Mouse (Mus musculus) adrenal gland, postnatal 14 days (tissue): Measurements from ENCODE around the gene Ccr10. TPM values are rescaled to one million over a fixed set of nuclear protein-coding genes. Genes with fewer than 3 reads are reported as not detected.
A peak's percentile ranks its signal among the peaks of the same experiment; 100 is the strongest.
"Not testable (repeated sequence)": the region's sequence is repeated elsewhere in the genome, so short reads cannot be mapped to it uniquely, and the experiment has no call there.

Experiments used
- DNase-seq: peaks from one replicate; pipeline ENCODE4 v3.0.0; 2021; ENCODE audit warnings: mixed read lengths
- total RNA-seq: library from RNA; stranded (reverse); gene quantifications from 2 replicates; pipeline ENCODE4 v1.2.3, GENCODE M21; 2021

Ccr10 gene
- total RNA-seq, 1 experiment from 2014 or later = 1.5 TPM

DNA sequence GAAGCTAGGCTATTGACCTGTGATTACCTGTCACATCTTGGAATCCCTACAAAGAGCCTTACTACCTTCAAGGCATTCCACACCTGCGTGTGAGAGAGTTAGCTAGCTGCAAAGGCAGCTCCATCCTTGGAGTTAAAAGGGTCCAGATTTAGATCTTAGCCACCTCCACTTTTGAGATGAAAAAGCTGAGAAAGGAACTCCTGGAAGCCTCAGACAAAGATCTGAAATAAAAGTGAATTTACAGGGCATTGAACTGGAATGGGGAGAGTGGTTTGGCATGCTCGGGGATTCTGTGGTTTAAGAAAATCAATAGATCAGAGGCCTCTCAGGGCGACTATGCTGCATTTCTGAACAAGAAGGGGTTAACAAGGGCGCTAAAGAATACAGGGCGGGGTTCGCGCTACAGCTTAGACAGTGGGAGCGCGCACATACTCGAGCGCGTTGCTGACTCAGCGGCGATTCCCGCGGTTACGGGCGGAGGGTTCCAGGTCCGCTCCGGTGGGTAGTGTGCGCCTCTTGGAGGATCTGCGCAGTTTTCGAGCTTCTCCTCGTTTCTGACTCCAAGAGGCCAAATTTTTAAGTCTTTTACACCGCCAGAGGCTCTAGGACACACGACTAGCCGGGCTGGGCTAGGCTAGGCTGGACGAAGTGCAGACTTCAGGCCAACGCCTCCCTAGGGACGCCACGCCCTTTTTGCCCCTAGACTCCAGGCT lies 3.4 kb downstream of the Ccr10 start:
- peak; percentile 83 for DNase-seq

DNA sequence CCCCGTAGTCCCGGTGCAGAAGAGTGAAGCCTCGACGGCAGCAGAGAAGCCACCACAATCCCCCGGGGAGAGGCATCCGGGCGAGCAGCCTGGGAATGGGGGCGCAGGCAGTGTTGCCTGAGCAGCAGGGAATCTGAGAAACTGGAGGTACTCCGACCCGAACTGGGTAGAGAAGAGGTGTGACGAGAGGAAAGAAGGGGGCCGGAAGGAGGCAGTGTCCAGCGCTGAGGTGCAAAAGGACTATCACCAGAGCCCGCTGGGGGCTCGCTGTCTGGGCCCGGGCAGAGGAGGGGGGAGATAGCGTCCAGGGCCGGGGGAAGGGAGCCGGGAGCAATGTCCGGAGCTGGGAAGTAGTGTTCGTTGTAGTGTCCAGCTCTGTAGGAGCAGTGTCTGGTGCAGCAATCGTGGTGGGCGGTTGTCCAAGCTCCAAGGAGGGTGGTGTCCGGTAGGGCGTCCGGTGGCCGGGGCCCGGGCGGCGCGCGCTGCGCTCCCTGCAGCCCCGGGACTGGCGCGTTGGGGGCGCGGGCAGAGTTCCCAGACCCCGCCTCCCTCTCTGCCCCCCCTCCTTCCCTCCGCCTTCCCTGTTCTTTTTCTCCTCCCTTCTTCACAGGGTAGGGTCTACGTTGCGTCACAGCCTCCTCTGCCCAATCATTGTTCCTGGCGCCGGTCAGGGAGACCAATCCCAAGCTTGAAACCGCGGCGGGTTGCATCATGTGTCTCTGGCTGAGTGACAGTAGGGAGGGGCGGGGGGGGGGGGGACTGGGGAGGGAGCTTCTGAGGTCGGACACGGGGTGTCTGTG lies 4.2 kb downstream of the Ccr10 start, which contains the start of gene Plekhh3:
Gene Plekhh3, minus strand, starts transcription at position 541 of the 800 bp plus-strand sequence.
- DNase-seq = peak; percentile 97

DNA sequence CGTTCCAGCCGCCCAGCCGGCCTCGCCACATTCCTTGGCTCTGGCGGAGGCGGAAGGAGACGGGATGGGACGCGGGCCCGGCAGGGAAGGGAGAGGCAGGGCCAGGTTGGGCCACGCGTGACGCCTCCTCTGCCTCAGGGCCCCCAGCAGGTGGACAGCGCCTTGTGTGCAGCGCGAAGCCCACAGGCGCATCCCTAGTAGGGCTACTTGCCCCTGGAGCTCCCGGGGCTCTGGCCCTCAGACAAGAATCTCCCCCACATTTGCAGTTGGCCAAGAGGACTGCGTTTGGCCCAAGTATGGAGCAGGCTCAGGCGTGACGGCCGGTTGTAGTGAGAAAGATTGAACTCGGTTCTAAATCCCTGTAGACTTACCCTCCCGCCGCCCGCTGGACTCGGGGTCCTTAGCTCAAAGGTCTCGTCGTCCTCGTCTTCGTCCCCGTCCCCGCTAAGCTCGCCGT lies 4.9 kb downstream of the Ccr10 start, which contains the start of gene Cntnap1:
Gene Cntnap1, plus strand, starts transcription at position 170 of the 457 bp plus-strand sequence.
- DNase-seq = peak; percentile 86

DNA sequence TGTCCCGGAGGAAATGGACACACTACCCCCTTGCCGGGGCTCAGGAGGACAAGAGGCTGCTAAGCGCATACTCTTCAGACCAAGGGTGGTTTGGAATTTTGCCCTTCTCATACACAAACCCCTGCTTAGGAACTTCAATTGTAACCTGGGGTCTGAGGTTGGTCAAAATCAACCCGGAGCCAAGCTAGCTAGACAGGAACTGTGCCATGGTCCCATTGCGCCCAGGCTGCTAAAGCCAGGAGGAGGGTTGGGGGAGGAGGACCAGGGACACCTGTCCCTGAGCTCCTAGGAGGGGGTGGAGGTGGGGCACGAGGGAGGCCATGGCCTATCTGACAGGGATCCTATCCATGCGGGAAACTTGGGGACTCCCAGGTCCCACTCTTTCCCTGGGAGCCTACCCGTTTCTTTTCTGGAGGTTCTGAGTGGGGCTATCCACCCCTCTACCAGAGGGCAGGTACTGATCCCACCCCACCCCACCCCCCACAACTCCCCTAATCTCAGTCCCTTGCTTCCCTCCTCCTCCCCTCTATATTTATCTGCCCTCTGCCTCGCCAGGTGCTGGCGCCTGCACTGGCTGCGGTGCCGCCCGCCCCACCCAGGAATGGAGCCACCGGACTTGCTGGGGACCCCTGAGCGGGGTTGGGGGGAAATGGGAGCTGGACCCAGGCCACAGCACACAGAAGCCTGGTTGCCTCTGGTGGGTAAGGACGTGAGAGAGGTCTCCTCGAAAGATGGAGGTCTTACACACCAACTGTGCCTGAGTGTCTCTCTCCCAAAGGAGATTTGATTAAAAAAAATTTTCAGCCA lies 5.7 kb downstream of the Ccr10 start:
- no peak for DNase-seq

DNA sequence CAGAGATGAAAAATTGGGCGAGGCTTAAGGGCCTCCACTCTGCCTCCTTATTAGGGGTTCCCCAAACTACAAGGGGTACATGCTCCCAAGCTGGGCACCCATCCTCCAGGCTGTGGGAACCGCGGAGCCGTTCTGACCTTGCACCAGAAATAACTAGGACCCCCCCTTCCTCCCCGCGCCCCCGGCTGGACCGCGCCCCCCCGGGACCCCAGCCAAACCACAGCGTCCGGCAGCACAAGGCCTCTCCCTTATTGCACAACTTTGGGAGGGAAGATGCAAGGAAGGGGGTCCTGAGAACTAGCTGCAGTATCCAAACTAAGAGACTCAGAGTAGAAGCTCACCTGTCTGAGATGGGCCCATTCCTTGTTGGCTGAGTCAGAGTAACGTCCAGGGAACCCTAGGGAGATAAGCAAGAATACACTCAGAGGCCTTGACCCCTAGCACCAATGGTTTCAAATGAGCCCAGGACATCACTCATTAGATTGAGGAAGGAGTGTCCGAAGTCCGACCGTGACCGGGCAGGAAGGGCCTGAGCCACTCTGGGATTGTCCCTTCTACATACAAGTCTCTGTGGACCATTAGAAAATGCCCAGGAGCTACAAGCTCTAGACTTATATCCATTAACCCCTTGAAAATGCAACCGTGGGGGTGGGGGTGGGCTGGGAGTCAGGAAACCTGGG lies 6.8 kb downstream of the Ccr10 start:
- DNase-seq = peak; percentile 68

DNA sequence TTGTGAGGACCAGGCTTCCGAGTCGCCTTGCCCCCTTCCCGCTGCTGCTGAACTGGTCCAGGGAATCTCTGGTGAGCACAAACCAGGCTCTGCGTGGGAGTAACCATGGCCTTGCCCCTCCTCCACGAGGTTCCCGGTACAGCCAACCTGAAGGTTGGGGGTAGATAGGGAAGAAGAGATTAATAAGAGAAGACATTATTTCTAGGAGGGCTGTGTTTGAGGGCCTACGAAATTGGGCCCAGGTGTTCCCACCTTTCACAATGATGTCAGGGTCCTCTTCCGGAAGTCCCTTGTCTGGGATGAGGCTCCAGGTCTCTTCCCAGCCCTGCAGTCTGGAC lies 7.3 kb downstream of the Ccr10 start:
- no peak for DNase-seq

DNA sequence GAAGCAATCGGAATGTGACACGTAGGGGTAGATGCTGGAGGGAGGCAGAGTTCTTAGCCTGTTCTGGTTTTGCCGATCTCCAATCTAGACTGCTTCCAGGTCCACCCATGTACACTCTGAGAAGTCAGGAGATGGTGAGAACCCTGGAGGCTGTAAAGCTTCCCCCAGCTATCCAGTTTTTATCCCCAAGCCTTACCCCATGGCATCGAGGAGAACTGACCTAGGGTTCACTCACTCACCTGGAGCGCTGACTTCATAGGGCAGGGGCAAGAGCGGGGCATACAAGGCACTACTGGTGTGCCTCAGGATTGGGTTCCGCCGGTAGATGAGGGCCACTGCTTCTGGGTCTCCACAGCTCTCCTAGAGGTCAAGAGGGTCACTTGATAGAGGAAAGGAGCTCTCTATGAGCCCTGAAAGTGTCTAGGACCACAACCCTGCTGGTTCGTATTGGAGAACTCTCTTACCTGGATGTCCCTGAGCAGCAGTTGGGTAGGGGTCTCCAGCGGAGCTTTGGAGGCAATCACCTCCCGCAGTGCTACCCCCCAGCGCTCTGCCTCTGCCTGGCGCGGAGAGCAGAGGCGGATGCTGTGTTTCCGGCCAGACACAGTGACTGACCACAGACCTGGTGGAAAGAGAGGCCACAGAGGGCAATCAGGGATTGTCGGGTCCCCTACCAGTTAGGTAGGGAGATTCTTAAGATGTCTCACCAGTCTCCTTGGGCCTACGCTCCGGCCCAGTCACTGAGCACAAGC lies 7.9 kb downstream of the Ccr10 start:
- DNase-seq = no peak

DNA sequence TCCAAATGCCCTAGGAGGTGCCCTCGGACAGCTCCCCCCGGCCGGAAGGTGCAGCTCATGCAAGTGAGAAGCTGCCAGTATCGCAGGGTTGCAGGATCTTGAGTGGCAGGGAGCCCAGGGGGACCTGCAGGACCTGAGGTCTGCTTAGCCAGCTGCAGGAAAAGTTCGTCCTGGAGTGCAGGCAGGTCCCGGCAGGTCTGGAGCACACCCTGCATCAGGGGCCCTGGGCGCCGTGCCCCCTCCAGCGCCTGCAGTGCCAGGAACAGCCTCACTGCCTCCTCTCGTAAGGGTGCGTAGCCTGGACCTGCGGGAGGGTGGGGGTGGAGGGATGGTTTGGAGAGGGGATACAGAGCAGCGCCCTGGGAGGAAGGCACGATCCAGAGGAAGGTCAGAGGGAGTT lies 8.9 kb downstream of the Ccr10 start:
- no peak for DNase-seq

DNA sequence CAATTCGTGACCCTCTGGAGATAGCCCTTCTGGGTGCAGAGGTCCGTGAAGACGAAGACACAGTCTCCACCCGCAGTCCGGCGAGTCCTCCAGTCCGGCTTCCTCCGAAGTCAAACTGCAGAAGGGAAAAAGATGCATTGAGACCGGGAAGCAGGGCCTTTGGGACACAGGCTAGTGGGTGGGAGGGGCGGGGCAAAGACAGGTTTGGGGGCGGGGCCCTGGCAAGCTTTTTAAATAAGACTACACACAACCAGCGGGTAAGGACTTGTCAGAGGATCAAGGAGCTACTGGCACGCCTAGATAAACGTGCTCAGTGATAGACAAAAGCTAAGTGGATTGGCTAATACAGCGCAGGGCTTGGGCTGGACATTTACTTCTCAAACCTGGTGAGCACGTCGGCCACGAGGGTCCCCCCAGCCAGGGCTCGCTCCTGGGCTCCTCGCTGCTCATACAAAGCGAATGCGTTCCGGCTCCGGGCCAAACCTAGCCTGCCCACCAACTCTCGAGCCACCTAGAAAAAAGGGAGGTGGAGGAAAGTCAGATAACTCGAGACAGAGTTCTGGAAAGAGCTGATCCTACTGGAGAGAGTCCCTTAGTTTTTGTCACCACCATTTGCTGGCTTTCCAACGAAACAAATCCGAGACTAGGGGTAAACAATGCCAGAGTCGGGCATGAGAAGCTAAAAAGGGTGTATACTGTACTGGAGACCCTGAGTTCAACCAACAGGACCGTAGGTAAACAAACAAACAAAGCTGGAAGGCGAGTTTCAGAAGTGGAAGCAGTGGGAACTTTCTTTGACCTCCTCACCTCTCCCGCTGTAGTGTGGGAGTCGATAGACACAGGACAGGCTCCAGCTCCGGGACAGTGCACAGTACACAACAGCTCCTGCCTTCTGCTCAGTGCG lies 10.3 kb downstream of the Ccr10 start:
- no peak for DNase-seq

DNA sequence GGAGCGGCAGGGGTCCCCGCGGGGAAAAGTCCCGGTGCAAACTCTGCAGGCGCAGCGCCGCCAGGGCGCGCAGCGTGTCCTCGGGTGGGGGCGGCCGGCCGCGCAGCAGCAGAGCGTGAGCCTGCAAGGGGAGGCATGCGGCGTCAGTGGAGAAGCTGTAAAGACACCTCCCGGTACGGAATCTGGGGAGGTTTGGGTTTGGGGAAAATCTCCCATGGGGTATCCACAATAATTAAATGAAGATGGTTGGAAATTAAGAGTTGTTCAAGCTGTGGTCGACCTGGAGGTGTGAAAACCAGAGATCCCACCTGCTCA lies 10.9 kb downstream of the Ccr10 start:
- no peak for DNase-seq

DNA sequence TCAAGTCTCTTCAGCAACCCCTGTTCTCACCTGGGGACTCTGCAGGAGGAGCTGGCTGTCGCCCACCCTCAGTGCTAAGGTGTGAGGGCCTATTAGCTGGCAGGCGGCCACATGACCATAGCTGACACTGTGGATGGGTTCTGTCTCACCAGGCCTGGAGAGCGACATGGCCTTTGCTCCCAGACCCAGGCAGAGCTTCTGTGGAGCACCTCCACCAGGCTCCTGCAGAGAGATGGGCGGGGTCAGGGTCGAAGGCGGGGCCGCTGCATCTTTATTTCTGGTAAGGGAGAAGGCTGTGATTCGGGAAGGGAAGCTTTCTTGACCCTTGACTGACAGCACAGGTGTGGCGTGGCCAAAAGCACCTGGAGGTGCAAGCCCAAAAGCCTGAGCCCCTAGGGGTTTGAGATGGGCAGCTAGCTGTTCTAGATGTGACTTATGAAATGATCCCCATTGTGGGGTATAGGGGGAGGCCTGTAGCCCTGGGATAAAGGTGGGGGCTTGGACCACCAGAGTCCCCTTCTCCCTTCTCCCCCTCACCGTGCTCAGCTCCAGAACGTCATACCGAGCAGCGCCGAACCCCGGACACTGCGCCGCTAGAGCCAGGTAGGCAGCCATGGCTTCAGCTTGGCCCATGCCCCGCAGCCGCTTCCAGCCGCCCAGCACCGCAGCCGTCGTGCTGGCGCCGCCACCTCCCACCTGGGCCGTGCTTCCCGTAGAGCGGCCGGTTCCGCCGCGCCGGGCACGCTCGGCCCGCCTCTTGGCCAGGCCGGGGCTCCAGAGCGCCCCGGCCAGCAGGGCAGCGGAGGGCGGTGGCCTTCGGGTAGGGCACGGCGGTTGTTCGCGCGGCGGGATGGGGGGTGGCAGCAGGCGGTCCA lies 11.5 kb downstream of the Ccr10 start:
- DNase-seq = no peak

DNA sequence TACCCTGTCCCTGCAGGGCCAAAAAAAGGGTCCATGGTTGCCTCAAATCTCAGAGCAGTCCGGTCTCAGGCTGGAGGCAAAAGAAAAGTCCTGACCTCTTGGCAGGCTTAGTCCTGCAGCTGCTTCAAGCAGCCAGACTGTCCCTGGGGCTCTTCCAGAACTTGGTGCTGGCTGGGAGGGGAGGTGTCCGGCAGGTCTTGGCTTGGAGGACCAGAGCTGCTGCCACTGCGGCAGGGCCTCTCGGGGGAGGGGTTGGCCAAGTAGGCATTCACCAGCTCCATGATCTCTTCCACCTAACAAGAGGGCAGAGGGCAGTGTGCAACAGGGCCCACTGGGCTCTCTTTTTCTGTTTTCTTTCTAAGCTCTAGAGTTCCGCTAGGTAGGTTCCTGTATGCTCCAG lies 12.5 kb downstream of the Ccr10 start:
- DNase-seq = peak; percentile 80

DNA sequence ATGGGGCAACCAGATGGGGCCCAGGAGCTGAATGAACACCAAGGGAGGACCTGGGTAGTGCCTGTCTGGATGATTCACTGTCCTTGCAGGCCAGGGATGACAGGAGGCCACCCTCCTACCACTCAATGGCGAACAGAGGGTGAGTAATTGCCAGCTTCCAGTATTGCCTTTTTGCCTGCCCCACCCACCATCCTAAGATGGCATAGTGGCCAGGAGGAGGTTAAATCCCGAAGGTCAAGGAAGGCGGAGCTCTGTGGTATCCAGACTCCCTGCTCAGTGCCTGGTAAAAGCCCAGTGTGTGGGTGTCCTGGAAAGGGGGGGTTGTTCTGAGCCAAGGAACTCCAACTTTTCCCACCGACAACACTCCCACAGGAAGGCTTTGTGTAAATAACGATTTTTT lies 12.9 kb downstream of the Ccr10 start:
- DNase-seq = peak; percentile 66

DNA sequence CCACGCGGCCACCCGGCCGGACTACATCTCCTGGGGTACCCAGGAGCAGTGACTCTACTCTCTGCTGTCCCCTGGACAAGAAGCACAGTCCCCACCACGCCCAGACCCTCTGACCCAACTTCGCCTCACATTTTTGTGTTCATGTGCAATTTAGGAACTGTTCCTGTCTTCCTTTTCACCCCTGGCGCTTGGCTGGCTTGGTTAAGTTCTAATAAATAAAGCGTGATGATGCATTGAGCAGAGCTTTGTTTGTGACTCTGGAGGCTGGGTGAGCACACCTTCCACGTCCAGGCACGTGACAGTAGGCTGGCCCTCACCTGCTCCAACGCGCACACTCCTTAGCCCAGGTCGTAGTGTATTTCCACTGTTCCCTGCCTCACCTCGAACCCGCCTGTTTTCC lies 13.7 kb downstream of the Ccr10 start:
- no peak for DNase-seq

DNA sequence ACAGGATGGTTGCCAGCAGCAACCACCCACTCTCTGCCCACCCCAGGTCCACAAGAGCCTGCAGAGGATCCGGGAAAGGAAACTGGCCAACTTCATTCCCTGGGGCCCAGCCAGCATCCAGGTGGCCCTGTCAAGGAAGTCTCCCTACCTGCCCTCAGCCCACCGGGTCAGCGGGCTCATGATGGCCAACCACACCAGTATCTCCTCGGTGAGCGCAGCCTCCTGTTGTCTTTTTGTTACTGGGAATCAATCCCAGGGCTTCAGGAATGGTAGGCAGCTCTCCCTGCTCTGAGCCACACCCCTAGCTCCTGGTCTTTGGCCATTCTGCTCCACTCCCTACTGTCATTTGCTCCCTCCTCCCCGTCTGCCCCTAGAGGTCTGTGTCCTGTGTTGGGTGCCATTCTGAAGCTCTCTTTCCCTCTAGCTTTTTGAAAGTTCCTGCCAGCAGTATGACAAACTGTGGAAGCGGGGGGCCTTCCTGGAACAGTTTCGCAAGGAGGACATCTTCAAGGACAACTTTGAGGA lies 14.2 kb downstream of the Ccr10 start:
- not testable (repeated sequence) for DNase-seq

DNA sequence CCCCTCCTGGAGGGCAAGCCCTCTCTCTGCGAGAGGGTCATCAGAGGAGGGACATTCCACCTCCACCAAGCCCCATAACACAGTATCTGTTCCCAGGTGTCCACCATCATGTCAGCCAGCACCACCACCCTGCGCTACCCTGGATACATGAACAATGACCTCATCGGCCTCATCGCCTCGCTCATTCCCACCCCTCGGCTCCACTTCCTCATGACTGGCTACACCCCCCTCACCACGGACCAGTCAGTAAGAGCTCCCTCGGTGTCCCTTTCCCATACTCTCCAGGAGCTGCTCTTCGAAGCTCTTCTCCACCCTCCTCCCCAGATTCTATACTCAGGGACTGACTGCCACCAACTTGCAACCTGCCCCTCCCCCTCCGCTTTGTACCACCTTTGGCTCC lies 15.1 kb downstream of the Ccr10 start:
- DNase-seq = not testable (repeated sequence)

DNA sequence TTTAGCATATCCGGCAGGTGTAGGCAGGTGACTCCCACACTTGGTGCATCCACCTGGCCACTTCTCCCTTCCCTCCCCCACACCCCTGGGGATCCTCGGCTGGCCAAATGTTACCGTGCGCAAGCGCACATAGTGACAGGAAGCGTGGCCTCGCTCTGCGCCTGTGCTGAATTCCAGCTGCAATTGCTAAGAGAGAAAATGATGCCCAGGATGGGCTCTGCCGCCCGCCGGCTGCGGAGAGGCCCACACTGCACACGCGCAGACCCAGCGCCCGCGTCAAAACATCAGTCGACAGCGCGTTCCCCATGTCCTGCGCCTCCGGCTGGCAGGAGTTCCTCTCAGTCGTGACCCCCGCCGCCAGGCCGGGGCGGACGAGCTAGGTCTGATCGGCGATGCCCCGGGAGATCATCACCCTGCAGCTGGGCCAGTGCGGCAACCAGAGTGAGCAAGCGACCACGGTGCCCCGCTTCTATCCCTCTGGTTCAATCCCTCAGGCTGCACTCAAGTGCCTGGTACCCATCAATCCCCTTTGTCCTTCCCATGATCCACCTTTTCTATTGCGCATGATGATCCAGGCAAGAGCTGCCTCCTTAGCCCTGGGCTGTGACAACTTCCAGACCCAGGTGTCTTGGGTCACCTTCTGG lies 19.4 kb downstream of the Ccr10 start, which contains the start of gene Tubg2:
Gene Tubg2, plus strand, starts transcription at position 180 of the 644 bp plus-strand sequence.
- DNase-seq = peak; percentile 81

DNA sequence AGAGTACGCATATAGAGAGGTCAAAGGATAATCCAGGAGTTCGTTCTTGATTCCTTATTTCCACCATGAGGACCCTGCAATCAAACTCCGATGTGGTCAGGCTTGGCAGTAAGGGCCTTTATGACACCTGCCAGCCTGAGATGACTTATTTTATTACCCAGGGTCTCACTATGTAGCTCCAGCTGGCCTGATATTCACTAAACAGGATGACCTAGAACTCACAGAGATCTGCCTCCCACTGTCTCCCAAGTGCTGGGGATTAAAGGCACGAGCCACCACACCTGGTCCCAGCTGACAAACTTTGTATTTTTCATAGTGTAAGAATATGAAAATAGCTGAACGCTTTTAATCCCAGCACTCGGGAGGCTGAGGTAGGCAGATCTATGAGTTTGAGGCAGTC lies 20.1 kb downstream of the Ccr10 start:
- DNase-seq = no peak

DNA sequence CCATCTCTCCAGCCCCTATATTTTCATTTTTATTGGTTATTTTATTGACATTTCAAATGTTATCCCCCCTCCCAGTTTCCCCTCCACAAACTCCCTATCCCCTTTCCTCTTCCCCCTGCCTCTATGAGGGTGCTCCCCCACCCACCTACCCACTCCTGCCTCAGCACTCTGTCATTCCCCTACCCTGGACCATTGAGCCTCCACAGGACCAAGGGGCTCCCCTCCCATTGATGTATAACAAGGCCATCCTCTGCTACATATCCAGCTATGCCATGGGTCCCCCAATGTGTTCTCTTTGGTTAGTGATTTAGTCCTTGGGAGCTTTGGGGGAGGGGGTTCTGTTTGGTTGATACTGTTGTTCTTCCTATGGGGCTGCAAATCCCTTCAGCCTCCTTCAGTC lies 20.6 kb downstream of the Ccr10 start:
- no peak for DNase-seq
